Mouse (Mus musculus): ENCODE results near the gene Pax4.

Pax4 gene

DNA sequence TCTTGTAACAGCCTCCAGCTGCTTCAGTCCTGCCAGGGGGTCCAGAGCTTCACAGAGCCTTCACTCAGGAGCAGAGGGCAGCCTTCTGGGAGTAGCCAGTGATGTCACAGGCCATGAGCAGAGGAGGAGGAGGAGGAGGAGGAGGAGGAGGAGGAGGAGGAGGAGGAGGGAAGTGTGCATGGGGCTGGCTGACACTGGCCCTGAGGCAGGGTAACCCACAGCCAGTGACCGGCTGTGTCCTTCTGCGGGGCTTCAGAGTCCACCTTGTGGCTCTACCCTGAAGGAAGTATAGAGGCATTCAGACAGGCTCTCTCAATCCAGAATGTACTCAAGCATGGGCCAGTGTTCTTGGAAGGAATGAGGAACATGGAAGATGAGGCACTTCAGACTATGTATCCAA, at the start of gene Pax4:
Gene Pax4, minus strand, starts transcription at position 101 of the 400 bp plus-strand sequence.
- DNase-seq = no peak

GRCm38 (mm10) chr6:28497837-28498236, 48.7 kb upstream of the Pax4 start:
- DNase-seq = peak in 1 of 2 experiments; percentile 12

- no peak for DNase-seq
Measured at GRCm38 (mm10) chr6:28491198-28491597, 42.0 kb upstream of the Pax4 start.

- no peak for DNase-seq
Measured at GRCm38 (mm10) chr6:28490612-28491011, 41.5 kb upstream of the Pax4 start.

DNA sequence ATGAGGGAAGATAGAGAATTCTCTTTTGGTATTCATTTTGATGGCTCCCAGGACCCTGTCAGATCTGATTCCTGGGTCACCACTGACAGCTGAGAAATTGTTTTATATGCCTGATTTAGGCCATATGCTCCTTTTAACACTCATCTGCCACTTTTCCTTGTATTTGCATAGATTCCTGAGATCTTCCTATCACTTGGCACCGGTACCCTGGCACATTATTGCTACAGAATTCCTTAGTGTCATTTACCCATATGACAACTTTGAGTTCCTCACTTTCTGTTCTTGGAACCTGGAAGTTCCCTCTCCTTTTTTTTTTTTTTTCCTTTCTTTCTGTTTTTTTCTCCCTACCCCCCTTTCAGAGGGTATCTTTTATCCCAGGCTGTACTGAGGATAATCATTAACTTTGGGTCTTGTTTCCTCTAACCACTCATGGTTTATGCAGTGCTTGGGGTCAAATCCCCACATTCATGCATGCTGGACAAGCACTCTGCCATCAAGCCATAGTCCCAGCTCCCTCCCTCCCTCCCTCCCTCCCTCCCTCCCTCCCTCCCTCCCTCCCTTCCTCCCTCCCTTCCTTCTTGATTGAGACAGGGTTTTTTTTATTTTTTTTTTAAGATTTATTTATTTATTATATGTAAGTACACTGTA, 39.2 kb upstream of the Pax4 start:
- peak in 1 of 2 experiments; percentile 53 for DNase-seq

- DNase-seq = no peak
Measured at GRCm38 (mm10) chr6:28486905-28487304, 37.8 kb upstream of the Pax4 start.

DNA sequence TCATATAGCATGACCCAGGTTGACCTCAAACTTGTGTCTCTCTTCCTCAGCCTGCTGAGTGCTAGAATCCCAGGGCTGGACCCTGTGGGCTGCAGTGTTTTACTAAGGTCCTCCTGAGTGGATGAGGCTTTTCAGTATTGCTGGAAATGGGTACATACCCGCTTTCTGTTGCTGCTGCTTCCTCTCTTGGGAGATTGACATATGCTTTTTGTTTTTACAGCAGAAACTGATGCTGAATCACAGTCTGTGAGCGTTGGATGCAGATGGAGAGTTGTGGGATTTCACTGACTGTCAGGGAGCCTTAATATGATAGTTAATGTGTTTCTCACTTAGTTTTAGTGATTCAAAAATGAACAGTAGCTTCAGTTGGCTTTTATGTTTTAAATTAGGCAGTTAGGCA, 37.3 kb upstream of the Pax4 start:
- DNase-seq = no peak

DNA sequence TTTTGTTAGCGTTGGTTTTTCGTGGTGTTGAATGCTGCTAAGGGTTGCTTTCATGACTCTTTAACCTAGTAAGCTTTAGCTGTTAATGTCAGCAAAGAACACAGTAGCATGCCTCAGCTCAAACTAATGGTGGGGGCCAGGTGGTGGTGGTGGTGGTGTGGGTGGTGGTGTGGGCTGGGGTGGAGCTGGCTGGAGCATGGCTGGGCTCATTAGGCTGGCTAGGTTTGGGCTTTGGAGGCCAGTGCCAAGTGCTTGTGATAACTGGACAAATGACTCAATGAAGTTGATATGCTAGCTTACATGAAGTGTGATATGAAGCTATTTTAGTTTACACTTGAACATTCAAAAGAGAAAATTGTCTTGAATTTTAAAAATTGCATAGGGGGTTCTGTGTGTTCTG, 36.9 kb upstream of the Pax4 start:
- no peak for DNase-seq

- no peak for DNase-seq
Measured at GRCm38 (mm10) chr6:28482711-28483315, 33.7 kb upstream of the Pax4 start.

- DNase-seq = peak in 1 of 2 experiments; percentile 42
Measured at GRCm38 (mm10) chr6:28480752-28481492, 31.8 kb upstream of the Pax4 start.

- DNase-seq = peak; percentile 99 to 100
Measured at GRCm38 (mm10) chr6:28479865-28480751, 31.0 kb upstream of the Pax4 start.

GRCm38 (mm10) chr6:28474839-28475238, 25.7 kb upstream of the Pax4 start, which contains the start of gene Snd1:
Gene Snd1 (plus strand): TSS chr6:28475139.
- DNase-seq = no peak

DNA sequence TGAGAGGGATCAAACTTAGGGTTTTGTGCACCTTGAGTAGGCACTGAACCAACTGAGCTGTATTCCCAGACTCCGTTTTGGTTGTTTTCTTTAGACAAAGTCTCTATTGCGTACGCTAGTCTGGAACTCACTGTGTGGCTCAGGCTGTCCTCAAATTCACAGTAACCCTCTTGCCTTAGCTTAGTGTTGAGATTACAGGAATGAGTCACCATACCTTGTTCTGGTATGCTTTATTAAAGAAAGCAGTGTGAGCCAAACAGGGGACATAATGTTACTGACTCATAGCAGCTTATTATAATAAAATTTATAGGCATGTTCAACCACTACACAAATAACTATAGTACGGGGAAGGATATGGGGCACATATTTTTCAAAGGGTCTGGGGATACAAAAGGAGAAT, 25.1 kb upstream of the Pax4 start:
- DNase-seq = no peak

DNA sequence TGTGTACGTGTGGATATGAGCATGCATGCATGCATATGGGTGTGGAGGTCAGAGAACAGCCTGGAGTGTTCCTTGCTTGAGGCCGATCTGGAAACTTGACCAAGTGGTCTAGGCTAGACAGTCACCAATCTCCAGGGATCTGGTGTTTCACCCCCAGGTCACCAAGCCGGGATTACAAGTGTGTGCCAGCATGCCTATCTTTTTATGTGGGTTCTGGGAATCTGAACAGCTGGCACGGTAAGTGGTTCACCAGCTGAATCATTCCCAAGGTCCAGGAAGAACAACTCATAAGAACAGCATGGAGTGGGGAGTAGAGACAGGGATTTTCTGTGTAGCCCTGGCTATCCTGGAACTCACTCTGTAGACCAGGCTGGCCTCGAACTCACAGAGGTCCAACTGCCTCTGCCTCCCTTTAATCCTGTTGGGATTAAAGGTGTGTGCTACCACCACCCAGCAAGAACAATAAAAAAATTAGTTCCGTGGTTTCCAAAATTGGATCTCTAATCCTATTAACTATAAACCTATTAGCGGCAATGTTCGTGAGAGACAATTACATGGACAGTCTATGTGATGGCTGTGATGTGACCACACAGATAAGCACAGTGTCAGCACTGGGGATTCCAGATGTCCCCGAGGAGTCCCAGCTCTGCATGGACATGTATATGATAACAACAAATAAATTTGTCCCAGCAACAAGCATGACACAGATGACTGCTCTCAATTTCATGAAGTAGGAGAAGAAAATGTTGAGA, 22.3 kb upstream of the Pax4 start:
- no peak for DNase-seq

DNA sequence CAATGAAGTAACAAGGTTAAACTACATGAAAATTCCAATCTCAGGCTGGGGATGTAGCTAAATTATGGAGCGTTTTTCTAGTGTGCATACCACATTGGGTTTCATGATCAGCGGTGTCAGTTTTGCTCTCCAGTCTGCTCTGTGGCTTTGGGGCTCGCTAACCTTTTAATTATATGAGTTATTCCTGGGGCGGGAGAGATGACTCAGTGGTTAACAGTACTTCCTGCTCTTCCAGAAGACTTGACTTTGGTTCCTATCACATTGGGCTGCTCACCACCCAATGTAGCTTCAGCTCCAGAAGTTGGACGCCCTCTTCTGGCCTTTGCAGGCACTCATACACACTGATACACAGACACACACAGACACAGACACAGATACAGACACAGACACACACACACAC, 21.5 kb upstream of the Pax4 start:
- no peak for DNase-seq

GRCm38 (mm10) chr6:28470017-28470602, 21.0 kb upstream of the Pax4 start:
- DNase-seq = peak; percentile 16 to 57

- no peak for DNase-seq
Measured at GRCm38 (mm10) chr6:28464630-28465029, 15.5 kb upstream of the Pax4 start.

DNA sequence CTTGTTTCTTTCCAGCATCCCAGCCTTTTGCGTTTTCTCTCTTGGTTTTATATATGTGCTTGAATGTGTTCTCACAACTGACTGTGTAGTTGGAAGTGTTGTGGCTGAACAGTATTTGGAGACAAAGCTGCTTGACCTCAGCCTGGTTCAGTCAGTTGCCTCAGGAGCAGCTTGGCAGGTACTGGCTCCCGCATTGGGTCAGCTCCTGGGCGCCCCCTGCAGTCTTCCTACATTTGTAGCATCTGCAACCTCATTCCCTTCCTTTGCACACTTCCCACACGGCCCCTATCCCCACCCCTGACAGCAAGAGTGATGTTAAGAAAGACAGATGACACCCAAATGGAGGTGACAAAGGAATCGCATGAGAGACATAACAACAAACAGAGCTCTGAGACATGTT, 11.4 kb upstream of the Pax4 start:
- DNase-seq = peak; percentile 77 to 89

DNA sequence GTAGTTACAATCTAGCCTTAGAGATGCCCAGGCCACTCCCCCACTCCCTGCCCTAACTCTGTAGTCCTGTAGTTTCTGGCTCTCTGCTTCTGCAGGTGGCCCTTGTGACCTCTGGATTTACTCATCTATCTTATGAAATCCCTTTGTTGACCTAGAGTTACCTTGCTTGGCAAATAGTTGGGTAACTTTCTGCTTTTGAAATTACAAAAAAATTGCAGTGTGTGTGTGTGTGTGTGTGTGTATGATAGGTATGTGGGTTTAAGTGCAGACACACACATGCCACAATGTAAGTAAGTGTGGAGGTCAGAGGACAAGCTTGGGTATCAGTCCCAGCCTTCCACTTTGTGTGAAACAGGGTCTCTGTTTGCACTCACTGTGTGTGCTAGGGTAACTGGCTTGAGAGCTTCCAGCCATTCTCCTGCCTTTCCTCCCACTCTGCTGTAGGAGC, 10.1 kb upstream of the Pax4 start:
- no peak for DNase-seq

DNA sequence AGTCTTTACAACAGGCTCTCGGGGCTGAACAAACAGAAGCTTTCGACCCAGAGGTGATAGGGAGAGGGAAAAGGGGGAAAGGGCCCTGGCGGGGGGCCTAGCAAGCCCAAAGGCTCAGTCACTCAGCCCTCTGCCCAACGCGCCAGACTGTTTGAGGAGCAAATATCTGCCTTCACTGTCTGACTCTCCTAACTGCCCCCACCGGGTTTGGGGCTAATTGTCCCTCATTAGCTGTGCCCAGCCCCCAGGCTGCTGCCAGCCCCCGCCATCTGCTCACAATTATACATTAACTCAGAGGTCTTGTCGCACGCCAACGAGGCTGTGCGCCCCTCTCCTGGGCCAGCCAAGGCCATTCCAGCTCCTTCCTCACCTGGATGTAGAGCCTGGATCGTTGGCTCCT, 1.8 kb upstream of the Pax4 start:
- DNase-seq = no peak

- no peak for DNase-seq
Measured at GRCm38 (mm10) chr6:28450481-28450880, 1.3 kb upstream of the Pax4 start.

DNA sequence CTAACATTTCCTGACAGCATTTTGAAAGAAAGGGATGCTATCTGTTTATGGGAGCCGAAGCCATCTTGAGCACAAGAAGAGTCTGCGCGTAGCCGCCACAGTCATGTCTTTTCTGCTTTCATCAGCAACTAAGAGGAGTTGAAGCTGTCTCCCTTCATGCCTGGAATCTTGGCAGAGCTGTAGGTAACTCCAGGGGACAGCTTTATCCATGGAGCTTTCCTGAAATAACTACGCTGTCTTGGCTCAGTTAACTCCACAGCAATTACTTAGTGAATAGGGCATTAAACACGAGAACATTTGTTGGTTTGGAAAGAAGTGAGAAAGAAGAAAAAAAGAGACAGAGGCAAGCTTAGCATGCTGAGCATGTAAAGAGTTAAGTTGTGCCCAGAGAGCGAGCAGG, 1.2 kb downstream of the Pax4 start:
- no peak for DNase-seq

All from kidney, postnatal 25 days (tissue).